Mouse (Mus musculus) kidney, adult 2 months (tissue): ENCODE data around the gene Gm37240.

Source experiments
- CTCF ChIP-seq: fragments of 200-500 bp; conservative IDR thresholded peaks from 2 replicates; pipeline ENCODE4 v1.5.1; 2011; ENCODE audit warnings: low read depth, mild to moderate bottlenecking, control low read depth, low read length, moderate library complexity, mixed read lengths; ENCODE audit not compliant: insufficient read depth, insufficient read length
- POLR2A ChIP-seq: fragments of 200-500 bp; IDR thresholded peaks from one replicate; pipeline ENCODE4 v1.6.1; 2011; ENCODE audit warnings: low read depth, low read length, control low read depth

- TF ChIP-seq POLR2A = no peak
- no peak for TF ChIP-seq CTCF
Measured at GRCm38 (mm10) chr3:85145076-85145475, 742.2 kb downstream of the Gm37240 start.
